Mouse (Mus musculus) limb, embryonic 14.5 days (tissue): ENCODE measurements at regions not wholly inside any gene's neighbourhood (a gene's known extent, or its start where the extent isn't known, plus 50 kb on each side); places are given as distances from the start of the nearest gene placed in this dataset.

Source experiments
- ATAC-seq: fragments of 200-750 bp; cut with Nextera tagmentation; 2 replicates; pipeline ENCODE4 v1.8.0; 2017; ENCODE audit warnings: low read depth, moderate number of reproducible peaks, moderate TSS enrichment; ENCODE audit not compliant: low FRiP score
- DNase-seq: peaks from one replicate; pipeline ENCODE4 v3.0.0-alpha.2; 2015; ENCODE audit warnings: low spot score
- H3K27ac ChIP-seq: fragments of 300-500 bp; sonication (generic); replicated peaks from 2 replicates; pipeline ENCODE4 v1.5.1; 2014; ENCODE audit warnings: low read depth, mild to moderate bottlenecking, low read length, moderate library complexity, mixed read lengths
- H3K27me3 ChIP-seq: fragments of 300-500 bp; sonication (generic); 2 replicates; pipeline ENCODE4 v1.6.1; 2014; ENCODE audit warnings: low read length, mixed read lengths; ENCODE audit not compliant: control insufficient read depth, insufficient read depth
- H3K36me3 ChIP-seq: fragments of 300-500 bp; sonication (generic); 2 replicates; pipeline ENCODE4 v1.6.1; 2014; ENCODE audit warnings: mild to moderate bottlenecking, low read length, moderate library complexity, mixed read lengths; ENCODE audit not compliant: control insufficient read depth, insufficient read depth
- H3K4me1 ChIP-seq: fragments of 300-500 bp; sonication (generic); 2 replicates; pipeline ENCODE4 v1.6.1; 2014; ENCODE audit warnings: antibody characterized with exemption, low read length, mixed read lengths; ENCODE audit not compliant: control insufficient read depth, insufficient read depth
- H3K4me2 ChIP-seq: fragments of 300-500 bp; sonication (generic); replicated peaks from 2 replicates; pipeline ENCODE4 v1.6.1; 2014; ENCODE audit warnings: low read depth, mild to moderate bottlenecking, low read length, moderate library complexity; ENCODE audit not compliant: severe bottlenecking
- H3K4me3 ChIP-seq: fragments of 300-500 bp; sonication (generic); replicated peaks from 2 replicates; pipeline ENCODE4 v1.5.1; 2014; ENCODE audit warnings: low read length
- H3K9ac ChIP-seq: fragments of 300-500 bp; sonication (generic); 2 replicates; pipeline ENCODE4 v1.6.1; 2014; ENCODE audit warnings: mild to moderate bottlenecking, low read depth, low read length, moderate library complexity; ENCODE audit not compliant: severe bottlenecking
- H3K9me3 ChIP-seq: fragments of 300-500 bp; sonication (generic); 2 replicates; pipeline ENCODE4 v1.6.1; 2016; ENCODE audit warnings: low read length; ENCODE audit not compliant: control insufficient read depth
- POLR2A ChIP-seq: fragments of 200-500 bp; IDR thresholded peaks from 2 replicates; pipeline ENCODE4 v1.8.0; 2012; ENCODE audit warnings: inconsistent platforms, mild to moderate bottlenecking, moderate library complexity, borderline replicate concordance; ENCODE audit not compliant: insufficient read depth, insufficient read length; ENCODE audit errors: extremely low read depth
- WGBS: fragments of 180-500 bp; shearing (Covaris S2); extraction: QIAGEN DNeasy Blood & Tissue Kit; methylation state at CpG from one replicate; pipeline ENCODE4 v1.1.7; 2014; 5-methylcytosine and 5-hydroxymethylcytosine counted together

GRCm38 (mm10) chr8:117894861-117895260 is 93.1 kb upstream of the Mphosph6 start:
- H3K4me3 ChIP-seq: no peak overlapping the region
- no peak for ATAC-seq
- 55% methylated on average over 8 of the region's 8 CpGs for WGBS

GRCm38 (mm10) chr8:117890211-117890610 is 88.5 kb upstream of the Mphosph6 start:
- ATAC-seq: no peak
- no peak for TF ChIP-seq POLR2A

More at GRCm38 (mm10) chr8:117894861-117895260, 93.1 kb upstream of the Mphosph6 start:
- no peak overlapping the region for H3K9ac ChIP-seq
- no peak for TF ChIP-seq POLR2A
- DNase-seq: no peak
- no peaks in the 10 kb centered on the region for H3K9me3 ChIP-seq
- H3K4me2 ChIP-seq: no peak overlapping the region
- H3K27me3 ChIP-seq: no peaks in the 10 kb centered on the region
- H3K36me3 ChIP-seq: no peaks in the 10 kb centered on the region
- H3K27ac ChIP-seq: no peak overlapping the region
- no peaks in the 10 kb centered on the region for H3K4me1 ChIP-seq

GRCm38 (mm10) chr8:117881414-117881973 is 79.8 kb upstream of the Mphosph6 start:
- 90% methylated on average over 8 of the region's 8 CpGs for WGBS

More at GRCm38 (mm10) chr8:117890211-117890610, 88.5 kb upstream of the Mphosph6 start:
- WGBS: 83% methylated on average over 3 of the region's 3 CpGs
- Histone ChIP-seq H3K9me3 (no peaks in the 10 kb centered on the region), H3K4me1 (no peaks in the 10 kb centered on the region), H3K27ac (no peak overlapping the region), H3K4me2 (no peak overlapping the region), H3K27me3 (no peaks in the 10 kb centered on the region), H3K36me3 (no peaks in the 10 kb centered on the region), H3K4me3 (no peak overlapping the region), H3K9ac (no peak overlapping the region)
- no peak for DNase-seq

GRCm38 (mm10) chr8:117880279-117880975 is 78.7 kb upstream of the Mphosph6 start:
- DNase-seq: no peak
- no peak overlapping the region for H3K4me3 ChIP-seq
- no peak overlapping the region for H3K27ac ChIP-seq
- no peak overlapping the region for H3K4me2 ChIP-seq
- WGBS: 66% methylated on average over 13 of the region's 13 CpGs
- TF ChIP-seq POLR2A: no peak
- H3K27me3 ChIP-seq: no peaks in the 10 kb centered on the region
- no peak overlapping the region for H3K9ac ChIP-seq
- no peak for ATAC-seq
- no peaks in the 10 kb centered on the region for H3K36me3 ChIP-seq
- H3K4me1 ChIP-seq: no peaks in the 10 kb centered on the region
- H3K9me3 ChIP-seq: no peaks in the 10 kb centered on the region

More at GRCm38 (mm10) chr8:117881414-117881973, 79.8 kb upstream of the Mphosph6 start:
- H3K9me3 ChIP-seq: no peaks in the 10 kb centered on the region
- no peaks in the 10 kb centered on the region for H3K4me1 ChIP-seq
- no peaks in the 10 kb centered on the region for H3K36me3 ChIP-seq
- H3K27ac ChIP-seq: no peak overlapping the region
- H3K4me3 ChIP-seq: no peak overlapping the region
- no peak overlapping the region for H3K4me2 ChIP-seq
- no peak for TF ChIP-seq POLR2A
- DNase-seq (no peak), ATAC-seq (no peak)
- no peaks in the 10 kb centered on the region for H3K27me3 ChIP-seq
- H3K9ac ChIP-seq: no peak overlapping the region

GRCm38 (mm10) chr8:117873611-117874010 is 71.9 kb upstream of the Mphosph6 start:
- H3K4me1 ChIP-seq: no peaks in the 10 kb centered on the region
- H3K9me3 ChIP-seq: no peaks in the 10 kb centered on the region
- no peaks in the 10 kb centered on the region for H3K36me3 ChIP-seq
- no peak overlapping the region for H3K4me3 ChIP-seq
- no peak overlapping the region for H3K9ac ChIP-seq
- no peak overlapping the region for H3K27ac ChIP-seq
- ATAC-seq: no peak
- H3K4me2 ChIP-seq: no peak overlapping the region
- H3K27me3 ChIP-seq: no peaks in the 10 kb centered on the region
- no peak for DNase-seq
- no peak for TF ChIP-seq POLR2A
- 30% methylated on average over 4 of the region's 4 CpGs for WGBS

- ATAC-seq (no peak), DNase-seq (no peak)
- Histone ChIP-seq H3K27me3 (no peaks in the 10 kb centered on the region), H3K4me2 (no peak overlapping the region), H3K9ac (no peak overlapping the region), H3K27ac (no peak overlapping the region), H3K36me3 (no peaks in the 10 kb centered on the region), H3K4me1 (no peaks in the 10 kb centered on the region), H3K4me3 (no peak overlapping the region), H3K9me3 (no peaks in the 10 kb centered on the region)
- 77% methylated on average over 2 of the region's 2 CpGs for WGBS
- no peak for TF ChIP-seq POLR2A
Measured at GRCm38 (mm10) chr8:117867138-117867537, 65.4 kb upstream of the Mphosph6 start.
